Mouse (Mus musculus) lung, embryonic 14.5 days (tissue): ENCODE measurements around the gene Stab1. TPM values are rescaled to one million over a fixed set of nuclear protein-coding genes. Genes with fewer than 3 reads are reported as not detected.

ENCODE experiments used
- ATAC-seq: fragments of 200-750 bp; cut with Nextera tagmentation; 2 replicates; pipeline ENCODE4 v1.8.0; 2017; ENCODE audit warnings: mild to moderate bottlenecking, moderate TSS enrichment, moderate library complexity; ENCODE audit not compliant: insufficient read depth
- DNase-seq: peaks from one replicate; pipeline ENCODE4 v3.0.0-alpha.2; 2015
- H3K27ac ChIP-seq: fragments of 300-500 bp; sonication (generic); 2 replicates; pipeline ENCODE4 v1.5.1; 2014; ENCODE audit warnings: low read depth, mild to moderate bottlenecking, moderate library complexity
- H3K27me3 ChIP-seq: fragments of 300-500 bp; sonication (generic); 2 replicates; pipeline ENCODE4 v1.6.1; 2014; ENCODE audit warnings: low read length, control low read depth; ENCODE audit not compliant: insufficient read depth
- H3K36me3 ChIP-seq: fragments of 300-500 bp; sonication (generic); 2 replicates; pipeline ENCODE4 v1.6.1; 2014; ENCODE audit warnings: control low read depth; ENCODE audit not compliant: insufficient read depth
- H3K4me1 ChIP-seq: fragments of 300-500 bp; sonication (generic); 2 replicates; pipeline ENCODE4 v1.6.1; 2014; ENCODE audit warnings: antibody characterized with exemption, control low read depth; ENCODE audit not compliant: insufficient read depth
- H3K4me2 ChIP-seq: fragments of 300-500 bp; sonication (generic); 2 replicates; pipeline ENCODE4 v1.6.1; 2014; ENCODE audit warnings: mild to moderate bottlenecking
- H3K4me3 ChIP-seq: fragments of 300-500 bp; sonication (generic); 2 replicates; pipeline ENCODE4 v1.5.1; 2014; ENCODE audit warnings: low read depth, low read length
- H3K9ac ChIP-seq: fragments of 300-500 bp; sonication (generic); 2 replicates; pipeline ENCODE4 v1.6.1; 2014
- H3K9me3 ChIP-seq: fragments of 300-500 bp; sonication (generic); 2 replicates; pipeline ENCODE4 v1.6.1; 2016; ENCODE audit warnings: low read depth, low read length, control low read depth
- CTCF ChIP-seq: IDR thresholded peaks from 2 replicates; pipeline ENCODE4 v1.5.1; 2016; ENCODE audit warnings: antibody characterized with exemption, low read depth
- WGBS: fragments of 180-500 bp; shearing (Covaris S2); extraction: QIAGEN DNeasy Blood & Tissue Kit; methylation state at CpG from one replicate; pipeline ENCODE4 v1.1.7; 2014; 5-methylcytosine and 5-hydroxymethylcytosine counted together
- polyA plus RNA-seq: library from polyadenylated mRNA; unstranded; fragments of >200 nt; fragmentation: Nextera tagmentation; extraction: Ambion mirVana; gene quantifications from 2 replicates; pipeline ENCODE4 v1.2.1, GENCODE M21; 2014

Stab1 gene
- polyA plus RNA-seq: 64.4 and 71.3 TPM in 2 replicates

GRCm38 (mm10) chr14:31168425-31168824, at the start of gene Stab1:
TSS of gene Stab1 (minus strand) at chr14:31168641.
- Histone ChIP-seq H3K9ac (peak within 1 kb of the TSS; percentile 40), H3K4me1 (0 out of 2 replicates have a peak, but pooled peaks cover 3% of the 10 kb centered on the region), H3K4me2 (peak within 1 kb of the TSS; percentile 52), H3K27me3 (no peaks in the 10 kb centered on the region), H3K4me3 (peak within 1 kb of the TSS; percentile 23), H3K27ac (peak within 1 kb of the TSS; percentile 58; the same call in 1 of the 2 replicates), H3K9me3 (no peaks in the 10 kb centered on the region), H3K36me3 (peaks cover 35% of the 10 kb centered on the region)
- TF ChIP-seq CTCF: no peak
- DNase-seq: peak; percentile 65
- peak; percentile 12; the same call in 1 of the 2 replicates for ATAC-seq
- 32% methylated on average over 10 of the region's 10 CpGs for WGBS

- TF ChIP-seq CTCF: peak; percentile 87
- Histone ChIP-seq H3K27ac (no peak within 1 kb of the TSS; the same call in 1 of the 2 replicates), H3K36me3 (no peaks in the 10 kb centered on the region), H3K4me1 (peaks cover 8% of the 10 kb centered on the region; the same call in 1 of the 2 replicates), H3K9ac (peak within 1 kb of the TSS; percentile 3; the same call in 1 of the 2 replicates), H3K9me3 (no peaks in the 10 kb centered on the region), H3K4me2 (peak within 1 kb of the TSS; percentile 45), H3K27me3 (no peaks in the 10 kb centered on the region), H3K4me3 (peak within 1 kb of the TSS; percentile 8; the same call in 1 of the 2 replicates)
- peak; percentile 76 for ATAC-seq
- peak; percentile 81 for DNase-seq
- WGBS: 9% methylated on average over 11 of the region's 11 CpGs
These were observed 49.2 kb upstream of the Stab1 start, which contains the start of gene Sema3g for GRCm38 (mm10) chr14:31217666-31218065. TSS of gene Sema3g (plus strand) at chr14:31217860.

- Histone ChIP-seq H3K9me3 (no peaks in the 10 kb centered on the region), H3K4me2 (peak within 1 kb of the TSS; percentile 45), H3K4me1 (peaks cover 8% of the 10 kb centered on the region; the same call in 1 of the 2 replicates), H3K27ac (peak within 1 kb of the TSS; percentile 30; the same call in 1 of the 2 replicates), H3K27me3 (no peaks in the 10 kb centered on the region), H3K4me3 (peak within 1 kb of the TSS; percentile 8; the same call in 1 of the 2 replicates), H3K9ac (peak within 1 kb of the TSS; percentile 36; the same call in 1 of the 2 replicates), H3K36me3 (no peaks in the 10 kb centered on the region)
- TF ChIP-seq CTCF: no peak
- ATAC-seq (no peak), DNase-seq (no peak)
- WGBS: 63% methylated on average over 2 of the region's 2 CpGs
These were observed 48.4 kb upstream of the Stab1 start, which contains the start of gene Nisch for GRCm38 (mm10) chr14:31216846-31217245. TSS of gene Nisch (minus strand) at chr14:31216946.

GRCm38 (mm10) chr14:31215157-31216002, 46.9 kb upstream of the Stab1 start:
- TF ChIP-seq CTCF: peak; percentile 96
- Histone ChIP-seq H3K36me3 (no peaks in the 10 kb centered on the region), H3K4me3 (no peak overlapping the region), H3K27ac (0 out of 2 replicates have a peak overlapping the region, but pooled peaks have one; percentile 30), H3K4me1 (peaks cover 8% of the 10 kb centered on the region; the same call in 1 of the 2 replicates), H3K9ac (peak overlapping the region; percentile 36; the same call in 1 of the 2 replicates), H3K4me2 (0 out of 2 replicates have a peak overlapping the region, but pooled peaks have one; percentile 20), H3K27me3 (no peaks in the 10 kb centered on the region), H3K9me3 (no peaks in the 10 kb centered on the region)
- peak; percentile 83 for DNase-seq
- 28% methylated on average over 15 of the region's 15 CpGs for WGBS
- peak; percentile 44; the same call in 1 of the 2 replicates for ATAC-seq

- Histone ChIP-seq H3K9me3 (no peaks in the 10 kb centered on the region), H3K4me3 (no peak overlapping the region), H3K27ac (no peak overlapping the region), H3K4me1 (peaks cover 8% of the 10 kb centered on the region; the same call in 1 of the 2 replicates), H3K4me2 (no peak overlapping the region), H3K36me3 (no peaks in the 10 kb centered on the region), H3K9ac (no peak overlapping the region), H3K27me3 (no peaks in the 10 kb centered on the region)
- TF ChIP-seq CTCF: no peak
- WGBS: 57% methylated on average over 3 of the region's 3 CpGs
- DNase-seq: no peak
- no peak for ATAC-seq
These were observed 46.2 kb upstream of the Stab1 start for GRCm38 (mm10) chr14:31214684-31215083.

GRCm38 (mm10) chr14:31213868-31214267, 45.4 kb upstream of the Stab1 start:
- WGBS: 54% methylated on average over 8 of the region's 8 CpGs
- H3K4me3 ChIP-seq: no peak overlapping the region

More at GRCm38 (mm10) chr14:31213868-31214267, 45.4 kb upstream of the Stab1 start:
- ATAC-seq: no peak
- Histone ChIP-seq H3K27me3 (no peaks in the 10 kb centered on the region), H3K9me3 (no peaks in the 10 kb centered on the region), H3K4me1 (peaks cover 8% of the 10 kb centered on the region; the same call in 1 of the 2 replicates), H3K4me2 (no peak overlapping the region), H3K9ac (no peak overlapping the region), H3K36me3 (no peaks in the 10 kb centered on the region), H3K27ac (no peak overlapping the region)
- DNase-seq: no peak
- TF ChIP-seq CTCF: no peak
